Mouse (Mus musculus): ENCODE data around the gene Olfr1174-ps.

Gene Olfr1174-ps

DNA sequence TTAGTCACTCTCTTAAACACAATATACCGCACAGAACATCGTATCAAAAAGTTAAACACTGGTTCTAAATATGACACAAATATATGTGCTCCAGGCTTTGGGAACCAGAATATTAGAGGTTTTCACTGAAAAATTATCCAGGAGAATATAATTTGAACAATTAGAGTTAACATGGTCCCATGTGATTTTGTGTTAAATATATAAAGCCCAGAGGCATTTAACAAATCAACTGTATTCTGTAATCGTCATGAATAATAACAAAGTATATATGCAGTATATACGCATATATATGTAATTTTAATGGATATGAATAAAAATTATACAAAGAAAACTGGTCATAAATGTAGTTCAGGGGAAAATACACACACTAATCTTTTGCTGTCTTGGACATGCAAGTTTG lies at the start of gene Olfr1174-ps:
TSS of gene Olfr1174-ps (minus strand) at position 101 of the 400 bp plus-strand sequence.
- DNase-seq (ENCODE audit: low read depth) = no peak

DNA sequence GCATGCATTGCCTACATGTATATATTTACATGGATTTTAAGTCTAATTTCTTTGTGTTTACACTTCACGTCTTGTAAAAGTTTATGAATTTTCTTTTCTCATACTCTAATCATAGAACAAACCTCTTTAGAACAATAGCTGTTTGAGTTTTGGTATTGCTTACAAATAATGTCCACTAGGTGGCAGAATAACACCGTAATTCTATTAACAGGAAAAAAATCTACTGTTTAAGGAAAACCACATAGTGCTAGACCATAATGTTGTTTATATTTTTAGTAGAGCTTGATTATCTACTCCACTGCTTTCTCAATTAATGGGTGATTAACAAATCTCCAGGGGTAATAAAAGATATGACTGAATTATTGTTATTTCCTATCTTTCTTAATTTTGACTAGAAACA lies 41.4 kb upstream of the Olfr1174-ps start:
- DNase-seq (ENCODE audit: low read depth) = peak; percentile 60

DNA sequence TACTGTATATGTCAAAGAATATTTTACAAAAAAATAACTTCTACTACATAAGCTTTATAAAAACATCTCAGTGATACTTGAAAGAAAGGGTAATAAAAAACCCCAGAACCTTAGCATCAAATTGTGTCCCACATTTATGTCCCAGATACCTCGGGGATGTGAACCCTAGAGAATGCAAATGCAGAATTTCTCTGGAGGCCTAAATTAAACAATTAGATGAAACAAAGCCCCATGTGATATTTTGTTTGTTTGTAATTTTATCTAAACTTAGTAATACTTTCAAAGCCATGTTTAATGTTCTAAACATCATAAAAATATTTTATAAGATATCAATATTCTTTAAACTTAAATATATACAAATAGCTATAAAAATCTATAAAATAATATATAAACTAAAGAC lies 31.5 kb upstream of the Olfr1174-ps start, which contains the start of gene Olfr1177-ps:
TSS of gene Olfr1177-ps (minus strand) at position 101 of the 400 bp plus-strand sequence.
- DNase-seq (ENCODE audit: low read depth) = no peak

DNA sequence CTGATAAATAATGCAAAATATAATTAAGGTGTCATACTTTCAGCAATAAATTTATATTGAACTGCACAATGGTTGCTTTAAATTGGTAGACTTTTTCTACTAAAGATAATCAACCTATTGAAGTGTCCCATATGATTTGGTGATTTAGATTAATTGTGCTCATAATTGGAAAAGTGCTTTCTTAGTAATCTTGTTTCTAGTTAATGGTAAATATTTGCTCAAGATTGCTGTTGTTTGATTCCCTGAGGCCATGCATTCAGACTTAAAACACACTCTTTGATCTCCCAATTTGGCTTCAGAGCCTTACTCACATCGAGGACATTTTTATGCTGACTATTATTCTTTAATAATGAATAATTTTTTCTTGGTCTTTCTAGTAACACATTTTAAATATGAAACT lies 21.5 kb upstream of the Olfr1174-ps start, which contains the start of gene Olfr1176:
TSS of gene Olfr1176 (plus strand) at position 301 of the 400 bp plus-strand sequence.
- DNase-seq (ENCODE audit: low read depth) = no peak

DNA sequence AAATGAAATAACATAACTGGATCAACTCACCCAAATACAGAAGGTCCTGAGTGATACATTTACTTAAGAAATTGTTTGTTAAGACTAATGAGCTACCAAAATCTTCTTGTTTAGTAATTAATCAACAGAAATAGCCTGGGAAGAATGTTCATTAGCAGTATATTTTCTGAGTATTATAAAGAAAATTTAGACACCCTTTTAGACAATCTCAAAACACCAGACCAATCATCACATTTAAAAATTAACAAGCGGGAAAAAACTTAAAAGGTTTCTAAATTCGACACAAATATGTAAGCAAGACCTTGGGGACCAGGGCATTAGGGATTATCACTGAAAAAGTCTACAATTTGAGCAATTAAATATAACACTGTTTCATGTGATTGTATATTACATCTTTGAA lies 12.2 kb upstream of the Olfr1174-ps start, which contains the start of gene Olfr1175-ps:
TSS of gene Olfr1175-ps (minus strand) at position 101 of the 400 bp plus-strand sequence.
- DNase-seq (ENCODE audit: low read depth) = no peak

DNA sequence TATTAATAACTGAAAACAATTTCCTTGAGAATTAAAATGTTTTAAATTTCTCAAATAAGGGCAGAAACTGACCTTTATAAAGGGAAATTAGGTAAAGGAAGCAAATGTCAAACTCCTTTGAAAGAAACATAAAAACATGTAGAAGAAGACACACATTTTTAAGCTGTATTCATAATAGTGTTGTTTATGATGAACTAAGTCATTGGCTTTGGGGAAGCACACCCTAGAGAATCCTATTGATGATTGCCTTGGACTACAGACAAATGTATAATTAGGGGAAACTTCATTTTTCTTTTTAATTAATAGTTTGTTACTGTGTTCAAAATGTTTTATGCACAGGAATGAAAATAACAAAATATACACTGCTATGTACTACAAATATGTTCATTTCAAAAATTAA lies 35.2 kb downstream of the Olfr1174-ps start, which contains the start of gene Olfr1173:
TSS of gene Olfr1173 (minus strand) at position 101 of the 400 bp plus-strand sequence.
- no peak for DNase-seq (ENCODE audit: low read depth)
